Mouse (Mus musculus) limb, embryonic 14.5 days (tissue): ENCODE data around the gene Prkce. TPM values are rescaled to one million over a fixed set of nuclear protein-coding genes. Genes with fewer than 3 reads are reported as not detected.

Source experiments
- ATAC-seq: fragments of 200-750 bp; cut with Nextera tagmentation; 2 replicates; pipeline ENCODE4 v1.8.0; 2017; ENCODE audit warnings: low read depth, moderate number of reproducible peaks, moderate TSS enrichment; ENCODE audit not compliant: low FRiP score
- DNase-seq: peaks from one replicate; pipeline ENCODE4 v3.0.0-alpha.2; 2015; ENCODE audit warnings: low spot score
- H3K27ac ChIP-seq: fragments of 300-500 bp; sonication (generic); replicated peaks from 2 replicates; pipeline ENCODE4 v1.5.1; 2014; ENCODE audit warnings: low read depth, mild to moderate bottlenecking, low read length, moderate library complexity, mixed read lengths
- H3K27me3 ChIP-seq: fragments of 300-500 bp; sonication (generic); 2 replicates; pipeline ENCODE4 v1.6.1; 2014; ENCODE audit warnings: low read length, mixed read lengths; ENCODE audit not compliant: control insufficient read depth, insufficient read depth
- H3K36me3 ChIP-seq: fragments of 300-500 bp; sonication (generic); 2 replicates; pipeline ENCODE4 v1.6.1; 2014; ENCODE audit warnings: mild to moderate bottlenecking, low read length, moderate library complexity, mixed read lengths; ENCODE audit not compliant: control insufficient read depth, insufficient read depth
- H3K4me1 ChIP-seq: fragments of 300-500 bp; sonication (generic); 2 replicates; pipeline ENCODE4 v1.6.1; 2014; ENCODE audit warnings: antibody characterized with exemption, low read length, mixed read lengths; ENCODE audit not compliant: control insufficient read depth, insufficient read depth
- H3K4me2 ChIP-seq: fragments of 300-500 bp; sonication (generic); replicated peaks from 2 replicates; pipeline ENCODE4 v1.6.1; 2014; ENCODE audit warnings: low read depth, mild to moderate bottlenecking, low read length, moderate library complexity; ENCODE audit not compliant: severe bottlenecking
- H3K4me3 ChIP-seq: fragments of 300-500 bp; sonication (generic); replicated peaks from 2 replicates; pipeline ENCODE4 v1.5.1; 2014; ENCODE audit warnings: low read length
- H3K9ac ChIP-seq: fragments of 300-500 bp; sonication (generic); 2 replicates; pipeline ENCODE4 v1.6.1; 2014; ENCODE audit warnings: mild to moderate bottlenecking, low read depth, low read length, moderate library complexity; ENCODE audit not compliant: severe bottlenecking
- H3K9me3 ChIP-seq: fragments of 300-500 bp; sonication (generic); 2 replicates; pipeline ENCODE4 v1.6.1; 2016; ENCODE audit warnings: low read length; ENCODE audit not compliant: control insufficient read depth
- POLR2A ChIP-seq: fragments of 200-500 bp; IDR thresholded peaks from 2 replicates; pipeline ENCODE4 v1.8.0; 2012; ENCODE audit warnings: inconsistent platforms, mild to moderate bottlenecking, moderate library complexity, borderline replicate concordance; ENCODE audit not compliant: insufficient read depth, insufficient read length; ENCODE audit errors: extremely low read depth
- WGBS: fragments of 180-500 bp; shearing (Covaris S2); extraction: QIAGEN DNeasy Blood & Tissue Kit; methylation state at CpG from one replicate; pipeline ENCODE4 v1.1.7; 2014; 5-methylcytosine and 5-hydroxymethylcytosine counted together
- polyA plus RNA-seq, 2 experiments: library from polyadenylated mRNA; depleted of rRNA in 1 of 2; stranded (reverse) in 1 of 2; unstranded in 1 of 2; fragments of >200 nt; fragmentation: Nextera tagmentation in 1 of 2; extraction: Ambion mirVana in 1 of 2; gene quantifications; 2 replicates each; pipeline versions ENCODE4 v1.2.1 to v1.2.3; 2012 to 2014

Gene Prkce
- polyA plus RNA-seq, 2 experiments, result 4.7 to 9.3 TPM

DNA sequence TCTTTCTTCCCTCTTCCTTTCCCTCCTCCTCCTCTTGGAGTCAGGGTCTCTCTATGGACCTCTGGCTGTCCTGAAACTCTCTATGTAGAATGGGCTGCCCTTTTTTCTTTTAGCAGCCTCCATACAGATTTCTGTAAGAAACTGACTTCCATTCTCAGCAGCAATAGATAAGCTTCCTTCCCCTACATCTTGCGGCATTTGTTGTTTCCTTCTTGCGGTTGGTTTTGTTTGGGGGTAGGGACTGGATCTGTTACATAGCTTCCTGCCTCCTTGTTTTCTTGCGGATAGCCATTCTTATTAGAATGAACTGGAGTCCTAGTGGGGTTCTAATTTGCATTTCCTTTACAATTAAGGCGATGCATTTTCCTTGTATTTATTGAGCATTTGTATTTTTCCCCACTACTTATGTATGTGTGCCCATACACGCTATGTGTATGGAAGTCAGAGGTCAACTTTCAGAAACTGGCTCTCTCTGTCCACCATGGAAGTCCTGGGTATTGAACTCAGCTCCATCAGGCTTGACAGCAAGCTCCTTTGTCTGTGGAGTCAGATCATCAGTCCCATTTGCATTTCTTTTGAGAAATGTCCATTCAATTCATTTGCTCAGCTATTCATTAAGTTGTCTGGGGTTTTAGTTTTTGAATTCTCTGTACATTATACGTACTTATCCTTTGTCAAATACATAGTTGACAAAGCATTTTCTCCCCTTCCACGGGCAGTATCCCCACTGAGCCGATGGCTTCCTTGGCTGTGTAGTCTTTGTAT is 500.4 kb downstream of the Prkce start:
- Histone ChIP-seq H3K4me3 (no peak overlapping the region), H3K9ac (no peak overlapping the region), H3K4me2 (no peak overlapping the region), H3K9me3 (no peaks in the 10 kb centered on the region), H3K4me1 (0 out of 2 replicates have a peak, but pooled peaks cover 3% of the 10 kb centered on the region), H3K36me3 (no peaks in the 10 kb centered on the region), H3K27me3 (no peaks in the 10 kb centered on the region), H3K27ac (no peak overlapping the region)
- ATAC-seq, result no peak
- no peak for TF ChIP-seq POLR2A
- 88% methylated on average over 8 of the region's 8 CpGs for WGBS
- no peak for DNase-seq

DNA sequence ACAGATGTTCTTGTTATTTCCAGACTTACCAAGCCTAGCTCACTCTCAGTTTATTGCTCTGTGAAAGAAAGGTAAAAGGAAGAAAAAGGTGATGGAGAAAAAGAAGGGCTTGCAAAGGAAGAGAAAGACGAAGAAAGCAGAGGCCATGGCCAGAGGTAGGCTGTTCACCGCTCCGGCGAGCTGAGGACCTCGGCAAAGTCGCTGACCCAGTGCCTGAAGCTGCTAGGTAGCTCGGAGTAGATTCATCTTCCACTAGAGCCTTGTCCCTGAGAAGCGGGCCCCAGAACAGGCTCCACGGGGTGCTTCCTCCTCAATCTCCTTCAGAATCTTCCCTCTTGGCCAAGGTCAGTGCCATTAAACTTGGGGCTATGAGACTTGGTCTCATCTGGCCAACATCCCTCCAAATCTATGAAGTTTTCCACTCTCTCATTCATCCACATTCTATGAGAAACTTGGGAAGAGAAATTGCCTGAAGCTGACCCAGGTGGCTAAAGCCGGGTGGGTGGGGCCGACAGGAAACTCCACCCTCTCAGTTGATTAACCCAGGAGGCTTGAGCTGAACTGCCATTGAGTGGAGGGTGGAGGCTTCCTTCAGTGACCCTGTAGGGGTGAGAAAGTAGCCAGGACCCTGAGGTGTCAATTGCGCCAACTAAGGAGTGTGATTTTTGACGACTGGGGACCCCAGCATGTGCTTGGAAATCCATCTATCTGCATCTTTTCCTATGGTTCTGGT is 502.2 kb downstream of the Prkce start:
- no peak for DNase-seq
- Histone ChIP-seq H3K27me3 (no peaks in the 10 kb centered on the region), H3K4me2 (no peak overlapping the region), H3K9ac (no peak overlapping the region), H3K9me3 (no peaks in the 10 kb centered on the region), H3K36me3 (no peaks in the 10 kb centered on the region), H3K27ac (no peak overlapping the region), H3K4me1 (0 out of 2 replicates have a peak, but pooled peaks cover 3% of the 10 kb centered on the region), H3K4me3 (no peak overlapping the region)
- ATAC-seq, result no peak
- TF ChIP-seq POLR2A, result no peak
- 83% methylated on average over 13 of the region's 13 CpGs for WGBS

DNA sequence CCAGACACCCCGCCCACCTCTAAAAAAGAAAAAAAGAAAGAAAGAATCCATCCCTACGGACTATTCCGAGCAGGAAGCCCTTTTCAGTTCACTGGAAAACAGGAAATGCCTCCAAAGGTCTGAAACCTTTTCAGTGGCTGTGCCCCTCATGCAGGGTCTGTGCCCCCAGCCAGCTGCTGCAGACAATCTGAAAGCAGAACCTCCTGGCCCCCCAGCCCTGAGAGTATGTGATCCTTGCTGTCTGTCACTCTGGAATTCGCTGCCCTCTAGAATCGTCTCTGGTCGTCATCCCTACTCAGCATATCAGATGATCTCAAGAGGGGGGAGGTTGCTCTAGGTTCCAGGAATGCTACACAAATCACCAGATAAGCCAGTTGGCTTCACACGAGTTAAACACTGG is 503.1 kb downstream of the Prkce start:
- WGBS, result 52% methylated on average over 7 of the region's 7 CpGs
- H3K4me1 ChIP-seq, result 0 out of 2 replicates have a peak, but pooled peaks cover 3% of the 10 kb centered on the region
- no peak overlapping the region for H3K4me2 ChIP-seq
- H3K36me3 ChIP-seq, result no peaks in the 10 kb centered on the region
- no peak overlapping the region for H3K27ac ChIP-seq
- H3K4me3 ChIP-seq, result no peak overlapping the region
- no peaks in the 10 kb centered on the region for H3K27me3 ChIP-seq
- no peak overlapping the region for H3K9ac ChIP-seq
- DNase-seq, result no peak
- TF ChIP-seq POLR2A, result no peak
- ATAC-seq, result no peak
- H3K9me3 ChIP-seq, result no peaks in the 10 kb centered on the region

DNA sequence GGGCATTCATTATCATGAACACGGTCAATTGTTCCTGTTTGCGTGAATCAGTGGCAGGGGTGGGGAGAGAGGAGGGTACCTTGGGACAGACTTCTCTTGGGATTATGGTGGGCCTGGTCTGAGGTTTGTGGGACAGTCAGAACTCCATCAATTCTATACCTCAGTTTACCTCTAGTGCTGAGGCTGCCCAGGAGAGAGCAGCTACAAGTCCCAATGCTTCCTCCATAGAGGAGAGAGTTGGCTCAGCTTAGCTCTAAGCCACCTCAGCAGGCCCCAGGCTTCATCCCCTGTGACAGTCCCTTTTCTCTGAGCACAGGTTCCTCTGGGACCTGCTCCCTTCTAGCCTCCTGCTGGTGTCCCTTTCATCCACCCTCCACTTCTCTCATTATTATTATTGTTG is 507.4 kb downstream of the Prkce start:
- no peaks in the 10 kb centered on the region for H3K36me3 ChIP-seq
- H3K4me1 ChIP-seq, result 0 out of 2 replicates have a peak, but pooled peaks cover 3% of the 10 kb centered on the region
- WGBS, result 91% methylated on average over 2 of the region's 2 CpGs
- DNase-seq, result no peak
- H3K9ac ChIP-seq, result no peak overlapping the region
- no peak overlapping the region for H3K4me3 ChIP-seq
- no peaks in the 10 kb centered on the region for H3K27me3 ChIP-seq
- no peak overlapping the region for H3K27ac ChIP-seq
- no peaks in the 10 kb centered on the region for H3K9me3 ChIP-seq
- ATAC-seq, result no peak
- no peak overlapping the region for H3K4me2 ChIP-seq
- no peak for TF ChIP-seq POLR2A

DNA sequence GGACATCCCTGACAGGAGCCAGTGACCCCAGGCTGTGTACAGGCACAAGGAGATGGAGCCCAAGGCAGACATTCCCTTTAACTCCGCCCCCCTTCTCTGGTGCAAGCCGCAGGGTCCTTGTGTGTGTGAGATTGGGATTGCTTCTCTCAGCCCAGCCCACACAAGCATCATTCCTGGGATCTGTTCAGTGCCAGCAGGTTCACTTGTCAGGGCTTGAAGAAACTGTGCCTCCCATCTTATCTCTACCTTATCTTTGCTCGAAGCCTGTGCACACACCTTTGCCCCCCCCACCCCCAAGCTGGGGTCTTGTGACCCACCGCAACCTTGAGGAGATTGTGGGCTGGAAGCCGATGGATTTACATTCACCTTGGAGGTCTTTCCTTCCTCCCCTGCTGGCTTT is 508.8 kb downstream of the Prkce start:
- no peaks in the 10 kb centered on the region for H3K9me3 ChIP-seq
- H3K4me1 ChIP-seq, result no peaks in the 10 kb centered on the region
- WGBS, result 81% methylated on average over 5 of the region's 5 CpGs
- H3K36me3 ChIP-seq, result no peaks in the 10 kb centered on the region
- H3K27ac ChIP-seq, result no peak overlapping the region
- no peak overlapping the region for H3K4me3 ChIP-seq
- no peak for TF ChIP-seq POLR2A
- no peak for DNase-seq
- ATAC-seq, result no peak
- H3K4me2 ChIP-seq, result no peak overlapping the region
- no peak overlapping the region for H3K9ac ChIP-seq
- H3K27me3 ChIP-seq, result no peaks in the 10 kb centered on the region
